Mouse (Mus musculus) hindbrain, embryonic 16.5 days (tissue): ENCODE measurements at regions not wholly inside any gene's neighbourhood (a gene's known extent, or its start where the extent isn't known, plus 50 kb on each side); places are given as distances from the start of the nearest gene placed in this dataset.

Experiments
- ATAC-seq: fragments of 200-750 bp; cut with Nextera tagmentation; 2 replicates; pipeline ENCODE4 v1.8.0; 2017; ENCODE audit warnings: moderate TSS enrichment, moderate library complexity
- H3K27ac ChIP-seq: fragments of 300-500 bp; sonication (generic); 2 replicates; pipeline ENCODE4 v1.5.1; 2014; ENCODE audit warnings: low read depth, mild to moderate bottlenecking, control low read depth, low read length, moderate library complexity
- H3K27me3 ChIP-seq: fragments of 300-500 bp; sonication (generic); replicated peaks from 2 replicates; pipeline ENCODE4 v1.6.1; 2014; ENCODE audit warnings: low read length; ENCODE audit not compliant: control insufficient read depth, insufficient read depth
- H3K36me3 ChIP-seq: fragments of 300-500 bp; sonication (generic); 2 replicates; pipeline ENCODE4 v1.6.1; 2014; ENCODE audit warnings: mild to moderate bottlenecking, low read length, moderate library complexity, mixed read lengths; ENCODE audit not compliant: control insufficient read depth, insufficient read depth
- H3K4me1 ChIP-seq: fragments of 300-500 bp; sonication (generic); 2 replicates; pipeline ENCODE4 v1.6.1; 2014; ENCODE audit warnings: low read depth, low read length; ENCODE audit not compliant: control insufficient read depth, insufficient read depth
- H3K4me2 ChIP-seq: fragments of 300-500 bp; sonication (generic); 2 replicates; pipeline ENCODE4 v1.6.1; 2014; ENCODE audit warnings: mild to moderate bottlenecking, low read length, control low read depth, moderate library complexity
- H3K4me3 ChIP-seq: fragments of 300-500 bp; sonication (generic); 2 replicates; pipeline ENCODE4 v1.5.1; 2014; ENCODE audit warnings: mild to moderate bottlenecking, low read length, control low read depth, moderate library complexity
- H3K9ac ChIP-seq: fragments of 300-500 bp; sonication (generic); 2 replicates; pipeline ENCODE4 v1.6.1; 2014; ENCODE audit warnings: low read depth, mild to moderate bottlenecking, control low read depth, low read length, moderate library complexity
- H3K9me3 ChIP-seq: fragments of 300-500 bp; sonication (generic); 2 replicates; pipeline ENCODE4 v1.6.1; 2014; ENCODE audit warnings: mild to moderate bottlenecking, low read length, moderate library complexity; ENCODE audit not compliant: control insufficient read depth
- WGBS: fragments of 180-500 bp; shearing (Covaris S2); extraction: QIAGEN DNeasy Blood & Tissue Kit; methylation state at CpG from one replicate; pipeline ENCODE4 v1.1.7; 2014; 5-methylcytosine and 5-hydroxymethylcytosine counted together

DNA sequence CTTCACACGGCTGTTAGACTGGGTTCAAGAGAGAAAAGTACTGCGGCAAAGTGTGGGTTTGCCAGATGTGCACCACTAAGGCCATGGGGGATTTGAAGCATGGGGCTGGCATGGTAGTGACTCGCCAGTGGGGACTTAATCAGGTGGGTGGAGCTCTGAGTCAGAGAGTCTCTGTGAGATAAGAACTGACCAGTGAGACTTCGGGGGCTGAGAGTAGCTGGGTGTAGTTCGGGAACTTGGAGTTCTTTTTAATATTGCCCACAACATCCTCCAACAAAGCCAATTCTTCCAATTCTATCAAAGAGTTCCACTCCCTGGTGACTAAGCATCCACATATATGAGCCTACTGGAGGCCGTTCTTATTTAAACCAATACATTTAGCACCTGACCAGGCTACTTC is 75.8 kb upstream of the Spred2 start:
- H3K4me3 ChIP-seq, result no peak overlapping the region
- no peak overlapping the region for H3K9ac ChIP-seq
- H3K36me3 ChIP-seq, result no peaks in the 10 kb centered on the region
- no peaks in the 10 kb centered on the region for H3K4me1 ChIP-seq
- no peaks in the 10 kb centered on the region for H3K27me3 ChIP-seq
- WGBS, result 89% methylated on average over 6 of the region's 6 CpGs
- no peak overlapping the region for H3K27ac ChIP-seq
- no peak for ATAC-seq
- H3K4me2 ChIP-seq, result no peak overlapping the region
- no peaks in the 10 kb centered on the region for H3K9me3 ChIP-seq

DNA sequence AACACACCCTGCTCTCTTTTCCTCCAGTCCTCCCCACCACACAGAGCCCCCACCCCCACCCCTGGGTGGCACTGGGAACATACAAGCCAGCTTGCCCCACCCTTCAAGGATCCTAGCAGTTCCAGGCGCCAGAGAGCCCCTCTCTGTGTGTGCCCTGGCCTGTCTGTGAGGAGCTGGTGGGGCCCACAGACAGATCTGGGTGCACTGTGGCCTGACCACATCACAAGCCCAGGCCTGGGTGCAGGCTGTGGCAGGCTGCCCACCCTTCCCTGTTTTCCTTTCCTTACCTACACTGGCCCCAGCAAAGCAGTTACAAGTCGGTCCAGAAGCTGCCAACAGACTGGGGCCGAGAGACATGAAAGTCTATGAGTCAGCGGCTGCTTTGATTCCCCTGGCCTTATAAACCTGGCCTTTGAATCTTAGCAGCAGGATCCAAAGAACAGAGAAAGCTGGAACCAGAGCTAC is 74.8 kb upstream of the Spred2 start:
- H3K4me2 ChIP-seq, result no peak overlapping the region
- peak overlapping the region; percentile 44; the same call in 1 of the 2 replicates for H3K27ac ChIP-seq
- no peak overlapping the region for H3K9ac ChIP-seq
- no peaks in the 10 kb centered on the region for H3K36me3 ChIP-seq
- H3K4me3 ChIP-seq, result no peak overlapping the region
- no peaks in the 10 kb centered on the region for H3K9me3 ChIP-seq
- H3K4me1 ChIP-seq, result no peaks in the 10 kb centered on the region
- H3K27me3 ChIP-seq, result no peaks in the 10 kb centered on the region
- no peak for ATAC-seq
- WGBS, result 64% methylated on average over 4 of the region's 4 CpGs

DNA sequence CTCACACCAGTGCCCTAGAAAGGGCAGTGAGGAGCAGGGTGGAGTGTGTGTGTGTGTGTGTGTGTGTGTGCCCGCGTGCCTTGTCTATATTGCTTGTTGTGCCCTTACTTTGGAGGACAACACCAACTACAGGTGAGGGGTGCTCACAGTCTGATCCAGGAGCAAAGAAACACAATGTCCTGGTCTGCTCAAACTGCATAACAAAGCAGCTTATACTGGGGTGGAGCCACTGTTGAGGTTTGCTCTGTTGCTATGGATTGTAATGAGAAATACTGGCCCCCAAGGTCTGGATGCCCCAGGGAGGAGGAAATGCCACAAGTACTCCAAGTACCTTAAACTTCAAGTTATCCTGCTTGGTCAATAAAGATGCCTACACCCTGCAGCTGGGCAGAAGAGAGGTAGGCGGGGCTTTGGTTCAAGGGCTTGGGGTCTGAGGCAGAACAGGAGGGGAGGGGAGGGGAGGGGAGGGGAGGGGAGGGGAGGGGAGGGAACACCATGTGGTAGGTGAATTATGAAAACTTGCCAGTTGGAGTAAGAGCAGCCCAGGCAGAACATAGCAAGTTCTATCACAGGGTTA is 74.2 kb upstream of the Spred2 start:
- no peaks in the 10 kb centered on the region for H3K36me3 ChIP-seq
- H3K4me2 ChIP-seq, result no peak overlapping the region
- no peaks in the 10 kb centered on the region for H3K9me3 ChIP-seq
- H3K9ac ChIP-seq, result no peak overlapping the region
- H3K27me3 ChIP-seq, result no peaks in the 10 kb centered on the region
- no peak for ATAC-seq
- 65% methylated on average over 3 of the region's 3 CpGs for WGBS
- H3K4me3 ChIP-seq, result no peak overlapping the region
- H3K4me1 ChIP-seq, result no peaks in the 10 kb centered on the region
- no peak overlapping the region for H3K27ac ChIP-seq

DNA sequence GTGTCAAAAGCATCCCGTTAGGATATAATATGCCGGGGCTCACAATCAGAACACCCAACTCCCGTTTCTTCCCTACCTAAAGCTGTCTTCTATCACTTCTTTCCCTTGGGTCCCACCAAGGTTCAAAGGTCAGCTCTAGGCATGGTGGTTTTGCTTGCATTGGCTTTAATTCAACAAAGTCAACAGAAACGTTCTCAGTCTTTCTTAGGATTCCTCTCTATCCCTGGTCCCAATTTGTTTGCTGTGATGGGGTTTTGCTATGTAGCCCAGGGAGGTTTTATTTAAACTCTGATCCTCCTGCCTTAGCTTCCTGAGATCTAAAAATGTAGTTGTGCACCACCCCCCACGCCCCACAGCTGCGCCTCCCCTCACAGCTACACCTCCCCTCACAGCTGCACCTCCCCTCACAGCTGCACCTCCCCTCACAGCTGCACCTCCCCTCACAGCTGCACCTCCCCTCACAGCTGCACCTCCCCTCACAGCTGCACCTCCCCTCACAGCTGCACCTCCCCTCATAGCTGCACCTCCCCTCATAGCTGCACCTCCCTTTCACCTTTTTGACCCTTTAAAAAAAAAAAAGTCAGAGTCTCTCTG is 73.1 kb upstream of the Spred2 start:
- no peaks in the 10 kb centered on the region for H3K4me1 ChIP-seq
- no peak overlapping the region for H3K4me2 ChIP-seq
- H3K4me3 ChIP-seq, result no peak overlapping the region
- no peaks in the 10 kb centered on the region for H3K27me3 ChIP-seq
- no peaks in the 10 kb centered on the region for H3K9me3 ChIP-seq
- H3K9ac ChIP-seq, result no peak overlapping the region
- H3K36me3 ChIP-seq, result no peaks in the 10 kb centered on the region
- no peak for ATAC-seq
- H3K27ac ChIP-seq, result no peak overlapping the region
- 53% methylated on average over 6 of the region's 6 CpGs for WGBS

DNA sequence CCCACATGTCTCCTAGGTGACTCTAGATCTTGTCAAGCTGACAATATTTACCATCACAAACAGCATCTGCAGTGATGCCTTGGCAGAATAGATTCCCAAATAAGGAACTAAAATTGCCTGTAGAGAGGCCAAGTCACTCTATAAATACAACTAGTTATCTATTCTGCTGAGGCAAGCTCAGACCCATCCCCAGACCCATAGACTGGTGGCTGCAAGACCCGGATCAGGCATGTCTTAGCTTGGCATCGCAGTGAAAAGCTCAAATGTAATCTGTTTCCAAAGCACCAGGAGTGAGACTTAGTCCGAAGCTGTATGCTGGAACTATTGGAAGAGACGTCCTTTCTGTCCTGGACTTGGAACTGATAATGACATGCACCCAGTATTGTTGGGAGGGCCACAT is 62.6 kb upstream of the Spred2 start:
- Histone ChIP-seq H3K36me3 (no peaks in the 10 kb centered on the region), H3K9me3 (no peaks in the 10 kb centered on the region), H3K27ac (no peak overlapping the region), H3K4me3 (no peak overlapping the region), H3K4me1 (no peaks in the 10 kb centered on the region), H3K9ac (no peak overlapping the region), H3K4me2 (no peak overlapping the region), H3K27me3 (no peaks in the 10 kb centered on the region)
- ATAC-seq, result no peak
- WGBS, result 91% methylated on average over 4 of the region's 4 CpGs

DNA sequence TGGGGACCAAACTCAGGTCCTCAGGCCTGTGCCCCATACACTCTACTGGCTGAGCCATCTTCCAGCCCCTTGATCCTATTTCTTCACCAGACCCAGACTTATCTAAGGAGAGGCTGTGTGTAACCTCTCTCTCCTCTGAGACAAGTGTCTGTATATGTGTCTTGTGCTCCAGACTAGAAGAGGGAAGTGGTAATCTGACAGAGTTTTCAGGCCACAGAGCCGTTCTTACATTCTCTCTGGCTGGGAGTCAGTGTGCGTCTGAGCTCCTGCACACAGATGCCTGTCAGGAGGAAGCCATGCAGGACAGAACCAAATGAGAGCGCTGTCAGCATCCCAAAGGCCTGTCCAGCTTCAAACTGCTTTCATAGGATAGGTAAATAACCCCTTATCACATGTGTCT is 60.8 kb upstream of the Spred2 start:
- H3K27me3 ChIP-seq, result no peaks in the 10 kb centered on the region
- ATAC-seq, result no peak
- no peak overlapping the region for H3K9ac ChIP-seq
- WGBS, result 86% methylated on average over 3 of the region's 3 CpGs
- H3K4me3 ChIP-seq, result no peak overlapping the region
- H3K9me3 ChIP-seq, result no peaks in the 10 kb centered on the region
- no peak overlapping the region for H3K4me2 ChIP-seq
- no peaks in the 10 kb centered on the region for H3K4me1 ChIP-seq
- H3K27ac ChIP-seq, result no peak overlapping the region
- H3K36me3 ChIP-seq, result no peaks in the 10 kb centered on the region

DNA sequence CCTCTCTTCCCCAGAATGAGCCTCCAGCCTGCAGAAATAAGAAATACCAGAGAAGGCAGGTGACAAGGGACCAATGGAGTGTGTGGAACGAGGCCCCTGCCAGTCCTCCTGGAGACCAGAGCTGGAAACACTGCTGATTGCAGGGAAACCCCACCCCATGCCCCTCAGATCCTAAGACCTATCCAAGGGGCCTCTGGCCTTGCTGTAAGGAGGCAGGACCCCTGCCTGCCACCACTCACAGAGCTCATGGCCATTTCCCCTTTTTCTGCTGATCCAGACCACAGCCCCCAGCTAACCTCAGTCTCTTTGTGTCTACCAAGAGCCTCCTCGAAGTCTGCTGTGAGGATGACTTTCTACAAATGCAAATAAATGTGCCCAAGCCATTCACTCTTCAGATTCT is 57.9 kb upstream of the Spred2 start:
- Histone ChIP-seq H3K36me3 (no peaks in the 10 kb centered on the region), H3K4me2 (no peak overlapping the region), H3K27ac (no peak overlapping the region), H3K4me1 (no peaks in the 10 kb centered on the region), H3K9me3 (no peaks in the 10 kb centered on the region), H3K9ac (no peak overlapping the region), H3K27me3 (no peaks in the 10 kb centered on the region), H3K4me3 (no peak overlapping the region)
- no peak for ATAC-seq
- 45% methylated on average over 2 of the region's 2 CpGs for WGBS

DNA sequence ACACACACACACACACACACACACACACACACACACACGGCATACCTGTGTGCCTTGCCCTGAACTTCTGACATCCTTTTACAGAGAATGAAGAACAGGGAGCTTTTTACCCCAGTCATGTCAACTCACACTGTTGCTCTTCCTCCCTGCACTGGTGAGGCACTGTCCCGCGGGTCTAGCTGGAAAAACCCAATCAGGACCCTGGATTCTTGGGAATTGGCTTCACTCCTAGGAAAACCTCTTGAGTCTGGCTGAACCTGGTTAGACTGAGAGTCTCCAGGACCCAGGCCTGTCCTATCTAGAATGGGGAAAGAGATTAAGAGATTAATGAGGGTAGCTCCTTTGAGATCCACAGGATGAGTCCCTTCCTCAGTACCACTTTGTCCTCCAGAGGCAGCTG is 54.5 kb upstream of the Spred2 start:
- Histone ChIP-seq H3K4me3 (no peak overlapping the region), H3K4me2 (no peak overlapping the region), H3K36me3 (no peaks in the 10 kb centered on the region), H3K9ac (no peak overlapping the region), H3K27me3 (no peaks in the 10 kb centered on the region), H3K4me1 (no peaks in the 10 kb centered on the region), H3K27ac (no peak overlapping the region), H3K9me3 (no peaks in the 10 kb centered on the region)
- no peak for ATAC-seq
- 88% methylated on average over 3 of the region's 3 CpGs for WGBS

DNA sequence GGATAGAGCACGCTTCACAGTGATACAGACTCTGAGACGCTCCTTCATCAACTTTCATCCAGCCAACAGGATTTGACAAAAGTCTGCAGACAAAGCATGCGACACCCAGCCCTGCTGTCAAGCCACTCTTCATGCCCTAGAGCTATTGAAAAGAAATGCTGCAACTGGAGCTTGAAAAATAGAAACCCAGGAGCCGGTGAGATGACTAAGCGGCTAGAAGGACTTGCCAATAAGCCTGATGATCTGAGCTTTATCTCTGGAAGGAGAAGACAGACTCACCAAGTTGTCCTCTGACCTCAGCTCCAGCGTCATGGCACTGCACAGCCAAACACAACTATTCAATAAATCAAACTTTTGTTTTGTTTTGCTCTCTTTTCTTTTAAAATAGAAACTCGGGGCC is 54.0 kb upstream of the Spred2 start:
- H3K36me3 ChIP-seq, result no peaks in the 10 kb centered on the region
- no peak overlapping the region for H3K4me2 ChIP-seq
- H3K9ac ChIP-seq, result no peak overlapping the region
- 73% methylated on average over 7 of the region's 7 CpGs for WGBS
- ATAC-seq, result no peak
- H3K27me3 ChIP-seq, result no peaks in the 10 kb centered on the region
- no peak overlapping the region for H3K27ac ChIP-seq
- no peaks in the 10 kb centered on the region for H3K9me3 ChIP-seq
- H3K4me3 ChIP-seq, result no peak overlapping the region
- H3K4me1 ChIP-seq, result no peaks in the 10 kb centered on the region
